Mouse (Mus musculus): Measurements from ENCODE around the gene 1700008O03Rik.

1700008O03Rik gene

GRCm38 (mm10) chr7:44375207-44375606 lies 10.4 kb downstream of the 1700008O03Rik start:
- no peak for DNase-seq

DNA sequence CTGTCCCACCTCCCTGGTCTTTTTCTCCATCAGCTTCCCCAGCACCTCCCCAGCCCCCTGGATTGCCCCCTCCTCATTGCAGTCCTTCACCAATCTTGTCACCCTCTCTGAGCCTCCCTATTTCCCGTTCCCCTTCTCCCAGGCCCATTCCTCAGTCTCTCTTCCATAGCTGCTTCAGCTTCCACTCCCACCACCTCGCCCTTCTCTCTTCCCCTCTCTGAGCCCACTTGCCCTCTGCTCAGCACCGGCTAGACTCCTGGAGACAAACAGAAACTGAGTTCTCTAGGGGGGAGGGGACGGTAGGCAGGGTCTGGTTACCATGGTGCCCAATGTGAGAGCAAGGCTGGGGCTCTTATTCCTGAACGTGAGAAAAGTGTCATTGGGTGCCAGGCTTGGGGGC lies 10.9 kb downstream of the 1700008O03Rik start:
- no peak for DNase-seq

- peak; percentile 90 to 96 for DNase-seq
These were observed 11.5 kb downstream of the 1700008O03Rik start for GRCm38 (mm10) chr7:44373889-44374652.

- DNase-seq = no peak
These were observed 12.2 kb downstream of the 1700008O03Rik start for GRCm38 (mm10) chr7:44373460-44373859.

DNA sequence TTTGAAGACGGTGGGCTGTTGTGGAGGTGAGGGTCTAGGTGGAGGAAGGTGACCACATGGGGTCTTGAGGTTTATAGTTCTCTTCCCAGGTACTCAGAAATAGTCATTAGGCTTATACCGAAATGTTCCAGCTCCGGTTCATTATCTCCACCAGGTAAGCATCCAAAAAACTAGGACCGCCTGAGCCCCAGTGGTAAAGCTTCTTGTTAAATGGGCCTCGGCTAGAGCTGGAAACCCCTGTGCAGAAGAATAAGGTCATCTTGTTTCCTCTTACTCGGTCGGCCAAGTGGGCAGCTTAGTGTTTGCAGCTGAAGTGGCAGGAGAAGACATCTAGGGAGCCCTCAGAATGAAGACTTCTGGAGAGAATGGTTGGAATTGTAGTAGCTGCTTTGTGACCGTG lies 12.9 kb downstream of the 1700008O03Rik start:
- DNase-seq = no peak

DNA sequence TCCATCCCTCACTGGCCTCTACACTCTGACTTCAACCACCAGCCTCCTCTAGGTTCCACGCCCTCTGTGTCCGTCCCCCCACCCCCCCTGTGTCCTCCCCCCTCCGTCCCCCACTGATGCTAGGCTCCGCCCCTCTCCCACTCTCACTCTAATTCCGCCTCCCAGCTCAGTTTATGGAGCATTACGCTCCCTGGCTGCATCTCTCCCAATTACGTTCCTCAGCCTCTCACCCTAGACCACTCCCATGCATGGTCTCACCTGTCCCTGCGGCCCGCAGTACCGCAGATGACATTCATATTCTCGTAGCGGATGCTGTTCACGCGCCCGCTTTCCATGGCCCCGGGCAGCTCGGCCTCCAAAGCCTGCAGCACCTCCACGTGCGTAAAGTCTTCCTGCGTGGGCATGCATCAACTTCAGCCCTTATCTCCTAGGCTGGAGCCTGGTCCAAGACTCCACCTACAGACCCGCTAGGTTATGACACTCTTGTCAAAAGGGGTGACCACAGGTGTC lies 24.8 kb downstream of the 1700008O03Rik start:
- no peak for DNase-seq

DNA sequence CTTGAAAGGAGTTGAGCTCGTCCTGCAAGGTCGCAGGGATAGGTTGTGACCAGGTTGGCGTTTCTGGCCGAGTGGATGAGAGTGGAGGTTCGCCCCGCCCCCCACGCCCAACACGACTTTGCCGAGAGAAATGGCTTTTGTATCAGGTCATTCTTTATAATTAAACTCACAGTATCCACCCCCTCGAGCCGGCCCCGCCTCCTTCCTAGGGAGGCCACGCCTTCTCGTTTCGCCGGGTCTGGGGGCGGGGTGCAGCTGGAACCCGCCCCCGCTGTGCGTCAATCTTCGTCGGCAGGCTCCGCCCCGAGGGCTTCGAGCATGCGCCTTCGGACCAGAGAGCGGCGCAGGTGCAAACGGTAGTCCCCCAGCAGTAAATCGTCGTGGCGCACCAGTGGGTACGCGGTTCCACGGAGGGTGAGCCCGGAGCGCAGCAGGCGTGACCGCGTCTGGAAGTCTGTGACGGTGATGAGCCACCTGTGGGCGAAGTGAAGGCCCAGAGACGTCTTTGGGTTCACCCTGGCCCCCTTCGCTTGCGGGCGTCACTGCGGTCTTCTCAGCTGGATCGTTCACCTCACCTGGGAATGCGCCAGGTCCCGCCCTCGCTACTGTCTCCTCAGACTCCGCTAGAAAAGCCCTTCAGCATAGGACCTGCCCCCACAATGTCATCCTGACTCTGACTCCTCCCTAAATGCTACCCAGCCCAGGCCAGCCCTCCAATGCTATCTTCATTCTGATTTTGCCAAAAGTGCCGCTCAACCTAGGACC lies 25.5 kb downstream of the 1700008O03Rik start:
- peak; percentile 92 to 96 for DNase-seq

- DNase-seq = no peak
These were observed 26.6 kb downstream of the 1700008O03Rik start for GRCm38 (mm10) chr7:44358886-44359654.

DNA sequence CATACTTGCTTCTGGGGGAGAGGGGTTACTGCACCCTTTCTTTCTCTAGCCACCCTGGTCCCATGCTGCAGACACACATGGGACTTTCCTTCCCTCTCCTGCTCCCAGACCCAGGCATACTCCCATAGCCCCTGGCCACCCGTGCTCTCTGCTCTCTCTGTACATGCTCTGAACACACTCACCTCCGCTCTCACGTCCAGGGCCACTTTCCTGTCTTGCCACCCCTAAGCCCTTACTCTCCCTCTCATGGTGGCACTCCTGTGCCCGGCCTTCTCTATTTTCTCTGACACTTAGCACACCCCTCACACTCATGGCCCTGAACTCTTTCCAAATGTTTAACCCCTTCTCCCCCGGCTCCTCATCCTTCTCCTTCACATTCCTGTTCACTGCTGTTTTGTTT lies 27.6 kb downstream of the 1700008O03Rik start:
- no peak for DNase-seq

DNA sequence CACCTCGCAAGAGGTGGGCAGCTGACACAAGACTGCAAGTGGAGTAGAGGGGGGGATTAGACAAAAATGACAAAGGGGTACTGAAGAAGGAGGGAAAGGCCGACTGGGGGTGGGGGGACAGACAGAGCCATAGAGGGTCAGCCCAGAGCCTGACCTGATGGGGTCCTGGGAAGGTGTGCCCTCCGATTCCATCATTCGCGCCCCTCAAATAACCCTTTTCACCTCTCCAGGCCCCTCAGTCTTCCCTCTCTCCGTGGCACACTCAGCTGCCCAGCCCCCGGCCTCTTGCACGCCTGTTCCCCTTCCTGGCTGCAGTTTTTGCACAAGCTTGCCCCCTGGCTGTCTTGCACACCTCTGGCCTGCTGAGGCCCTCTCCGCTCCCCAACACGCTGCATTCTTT lies 28.1 kb downstream of the 1700008O03Rik start:
- DNase-seq = no peak

DNA sequence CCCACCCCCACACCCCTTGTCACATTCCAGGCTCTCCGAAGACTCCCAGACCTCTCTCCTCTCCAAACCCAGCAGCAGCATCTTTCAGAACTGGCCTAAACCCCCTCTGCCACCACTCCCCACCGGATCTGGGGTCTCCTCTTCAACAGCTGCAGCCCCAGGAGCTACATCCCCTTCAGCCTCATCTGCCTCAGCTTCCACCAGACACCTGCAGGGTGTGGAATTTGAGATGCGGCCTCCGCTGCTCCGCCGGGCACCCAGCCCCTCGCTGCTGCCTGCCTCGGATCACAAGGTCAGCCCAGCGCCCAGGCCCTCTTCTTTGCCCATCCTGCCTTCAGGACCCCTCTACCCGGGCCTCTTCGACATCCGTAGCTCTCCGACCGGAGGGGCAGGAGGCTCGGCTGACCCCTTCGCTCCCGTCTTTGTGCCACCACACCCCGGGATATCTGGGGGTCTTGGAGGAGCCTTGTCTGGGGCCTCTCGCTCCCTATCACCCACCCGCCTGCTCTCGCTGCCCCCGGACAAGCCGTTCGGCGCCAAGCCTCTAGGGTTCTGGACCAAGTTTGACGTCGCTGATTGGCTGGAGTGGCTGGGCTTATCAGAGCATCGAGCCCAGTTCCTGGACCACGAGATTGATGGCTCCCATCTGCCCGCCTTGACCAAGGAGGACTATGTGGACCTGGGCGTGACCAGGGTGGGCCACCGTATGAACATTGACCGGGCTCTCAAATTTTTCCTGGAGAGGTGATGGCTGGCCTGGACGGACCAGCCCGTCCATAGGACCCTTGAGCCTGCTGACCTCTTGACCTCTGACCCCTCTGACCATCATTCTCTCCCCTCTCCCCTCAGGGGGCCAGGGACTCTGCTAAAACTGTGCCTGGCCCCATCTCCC lies 28.8 kb downstream of the 1700008O03Rik start:
- DNase-seq = no peak

- DNase-seq = no peak
These were observed 30.2 kb downstream of the 1700008O03Rik start for GRCm38 (mm10) chr7:44355411-44355810.

- DNase-seq = no peak
These were observed 31.8 kb downstream of the 1700008O03Rik start for GRCm38 (mm10) chr7:44353601-44354340.

DNA sequence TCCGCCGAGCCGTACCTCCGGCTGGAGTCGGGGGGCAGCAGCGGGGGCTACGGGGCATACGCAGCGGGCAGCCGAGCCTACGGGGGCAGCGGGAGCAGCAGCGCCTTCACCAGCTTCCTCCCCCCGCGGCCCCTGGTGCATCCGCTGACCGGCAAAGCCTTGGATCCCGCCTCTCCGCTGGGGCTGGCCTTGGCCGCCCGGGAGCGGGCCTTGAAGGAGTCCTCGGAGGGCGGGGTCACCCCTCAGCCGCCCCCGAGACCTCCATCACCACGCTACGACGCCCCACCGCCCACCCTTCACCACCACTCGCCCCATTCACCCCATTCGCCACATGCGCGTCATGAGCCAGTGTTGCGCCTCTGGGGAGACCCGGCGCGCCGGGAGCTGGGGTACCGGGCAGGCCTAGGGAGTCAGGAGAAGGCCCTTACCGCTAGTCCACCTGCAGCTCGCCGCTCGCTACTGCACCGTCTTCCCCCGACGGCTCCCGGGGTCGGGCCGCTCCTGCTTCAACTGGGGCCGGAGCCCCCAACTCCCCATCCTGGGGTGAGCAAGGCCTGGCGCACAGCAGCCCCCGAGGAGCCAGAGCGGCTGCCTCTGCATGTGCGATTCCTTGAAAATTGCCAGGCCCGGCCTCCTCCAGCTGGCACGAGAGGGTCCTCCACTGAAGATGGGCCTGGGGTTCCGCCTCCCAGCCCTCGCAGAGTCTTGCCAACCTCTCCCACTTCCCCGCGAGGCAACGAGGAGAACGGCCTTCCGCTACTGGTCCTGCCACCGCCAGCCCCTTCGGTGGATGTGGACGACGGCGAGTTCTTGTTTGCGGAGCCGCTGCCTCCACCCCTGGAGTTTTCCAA lies 32.6 kb downstream of the 1700008O03Rik start:
- no peak for DNase-seq

DNA sequence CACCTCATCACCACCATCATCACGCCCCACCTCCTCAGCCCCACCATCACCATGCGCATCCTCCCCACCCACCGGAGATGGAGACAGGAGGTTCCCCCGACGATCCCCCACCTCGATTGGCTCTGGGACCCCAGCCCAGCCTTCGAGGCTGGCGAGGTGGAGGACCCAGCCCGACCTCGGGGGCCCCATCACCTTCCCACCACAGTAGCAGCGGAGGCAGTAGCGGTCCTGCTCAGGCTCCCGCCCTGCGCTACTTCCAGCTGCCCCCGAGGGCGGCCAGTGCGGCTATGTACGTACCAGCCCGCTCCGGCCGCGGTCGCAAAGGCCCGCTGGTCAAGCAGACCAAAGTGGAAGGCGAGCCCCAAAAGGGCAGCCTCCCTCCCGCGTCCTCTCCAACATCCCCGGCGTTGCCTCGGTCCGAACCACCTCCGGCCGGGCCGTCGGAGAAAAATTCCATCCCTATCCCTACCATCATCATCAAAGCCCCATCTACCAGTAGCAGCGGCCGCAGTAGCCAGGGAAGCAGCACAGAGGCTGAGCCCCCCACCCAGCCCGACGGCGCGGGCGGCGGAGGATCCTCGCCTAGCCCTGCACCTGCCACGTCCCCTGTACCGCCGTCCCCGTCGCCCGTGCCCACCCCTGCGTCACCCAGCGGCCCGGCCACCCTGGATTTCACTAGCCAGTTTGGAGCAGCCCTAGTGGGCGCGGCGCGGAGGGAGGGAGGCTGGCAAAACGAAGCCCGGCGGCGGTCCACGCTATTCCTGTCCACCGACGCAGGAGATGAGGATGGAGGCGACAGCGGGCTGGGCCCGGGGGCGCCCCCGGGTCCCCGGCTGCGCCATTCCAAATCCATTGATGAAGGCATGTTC lies 33.5 kb downstream of the 1700008O03Rik start:
- no peak for DNase-seq

DNA sequence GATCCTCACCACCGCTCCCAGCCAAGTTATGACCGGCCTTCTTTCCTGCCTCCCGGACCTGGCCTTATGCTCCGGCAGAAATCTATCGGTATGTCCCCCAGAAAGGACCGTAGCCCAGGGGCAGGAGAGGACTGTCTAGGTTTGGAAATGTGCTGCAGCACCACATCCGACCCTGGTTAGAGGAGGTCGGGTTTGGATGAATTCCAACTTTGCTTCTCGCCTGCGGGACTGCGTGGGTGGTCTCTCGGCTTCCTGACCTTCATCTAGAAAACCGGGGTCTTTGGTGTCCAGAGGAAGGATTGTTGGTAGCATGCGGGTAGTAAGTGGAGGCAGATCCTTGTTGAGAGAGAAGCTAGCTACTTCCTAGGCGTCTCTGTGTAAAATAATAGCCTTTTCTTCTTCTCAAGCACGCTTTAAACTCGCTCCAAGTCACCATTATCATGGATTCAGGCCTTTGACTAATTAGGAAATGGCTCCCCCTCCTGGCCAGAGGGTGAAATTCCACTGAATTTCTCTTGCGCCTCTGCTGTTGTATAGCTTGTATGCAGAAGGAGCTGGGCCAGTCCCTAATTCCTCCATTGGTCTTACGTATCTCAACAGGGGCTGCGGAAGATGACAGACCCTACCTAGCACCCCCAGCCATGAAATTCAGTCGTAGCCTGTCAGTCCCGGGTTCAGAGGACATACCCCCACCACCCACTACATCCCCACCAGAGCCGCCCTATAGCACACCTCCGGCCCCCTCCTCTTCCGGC lies 34.5 kb downstream of the 1700008O03Rik start:
- DNase-seq = peak; percentile 73 to 84

- no peak for DNase-seq
These were observed 36.6 kb downstream of the 1700008O03Rik start for GRCm38 (mm10) chr7:44349043-44349442.

- no peak for DNase-seq
These were observed 41.0 kb downstream of the 1700008O03Rik start for GRCm38 (mm10) chr7:44344622-44345021.
